Mouse (Mus musculus) heart, adult 11 months (tissue): ENCODE results near the gene BC051019.

Experiments
- DNase-seq: peaks from one replicate; pipeline ENCODE4 v3.0.0; 2022

Gene BC051019

GRCm38 (mm10) chr7:109707023-109707785 lies 16.4 kb downstream of the BC051019 start:
- no peak for DNase-seq

- DNase-seq, result no peak
Measured at GRCm38 (mm10) chr7:109704461-109704860, 19.2 kb downstream of the BC051019 start.

- DNase-seq, result no peak
Measured at GRCm38 (mm10) chr7:109704016-109704377, 19.7 kb downstream of the BC051019 start.

GRCm38 (mm10) chr7:109703190-109704015 lies 20.2 kb downstream of the BC051019 start, which contains the start of the genes St5 and Akip1:
Gene St5 (minus strand): TSS chr7:109703605.
Gene Akip1 (plus strand): TSS chr7:109703690.
- peak; percentile 99 for DNase-seq

- peak; percentile 87 for DNase-seq
Measured at GRCm38 (mm10) chr7:109702721-109703120, 20.9 kb downstream of the BC051019 start.

- peak; percentile 29 for DNase-seq
Measured at GRCm38 (mm10) chr7:109700213-109700612, 23.4 kb downstream of the BC051019 start.

- peak; percentile 41 for DNase-seq
Measured at GRCm38 (mm10) chr7:109695339-109695726, 28.3 kb downstream of the BC051019 start.

GRCm38 (mm10) chr7:109694576-109695338 lies 28.9 kb downstream of the BC051019 start:
- DNase-seq, result peak; percentile 73

GRCm38 (mm10) chr7:109690961-109691360 lies 32.7 kb downstream of the BC051019 start:
- DNase-seq, result peak; percentile 92

- peak; percentile 74 for DNase-seq
Measured at GRCm38 (mm10) chr7:109690101-109690500, 33.5 kb downstream of the BC051019 start.

- no peak for DNase-seq
Measured at GRCm38 (mm10) chr7:109686585-109687128, 37.0 kb downstream of the BC051019 start.

GRCm38 (mm10) chr7:109680879-109681278 lies 42.8 kb downstream of the BC051019 start:
- peak; percentile 72 for DNase-seq

GRCm38 (mm10) chr7:109680284-109680683 lies 43.4 kb downstream of the BC051019 start:
- peak; percentile 43 for DNase-seq

GRCm38 (mm10) chr7:109674944-109675628 lies 48.6 kb downstream of the BC051019 start:
- DNase-seq, result no peak

GRCm38 (mm10) chr7:109671581-109672471 lies 51.8 kb downstream of the BC051019 start:
- DNase-seq, result peak; percentile 99

- DNase-seq, result no peak
Measured at GRCm38 (mm10) chr7:109669426-109670170, 54.1 kb downstream of the BC051019 start.

GRCm38 (mm10) chr7:109666664-109667063 lies 57.0 kb downstream of the BC051019 start:
- DNase-seq, result no peak

- no peak for DNase-seq
Measured at GRCm38 (mm10) chr7:109662626-109663025, 61.0 kb downstream of the BC051019 start.
